Mouse (Mus musculus): Measurements from ENCODE around the gene Nxpe3. TPM values are rescaled to one million over a fixed set of nuclear protein-coding genes. Genes with fewer than 3 reads are reported as not detected.
"Not testable (repeated sequence)": the region's sequence is repeated elsewhere in the genome, so short reads cannot be mapped to it uniquely, and the experiment has no call there.

The Nxpe3 gene
- polyA plus RNA-seq, 1 experiment from 2014 or later = 0.47 TPM

DNA sequence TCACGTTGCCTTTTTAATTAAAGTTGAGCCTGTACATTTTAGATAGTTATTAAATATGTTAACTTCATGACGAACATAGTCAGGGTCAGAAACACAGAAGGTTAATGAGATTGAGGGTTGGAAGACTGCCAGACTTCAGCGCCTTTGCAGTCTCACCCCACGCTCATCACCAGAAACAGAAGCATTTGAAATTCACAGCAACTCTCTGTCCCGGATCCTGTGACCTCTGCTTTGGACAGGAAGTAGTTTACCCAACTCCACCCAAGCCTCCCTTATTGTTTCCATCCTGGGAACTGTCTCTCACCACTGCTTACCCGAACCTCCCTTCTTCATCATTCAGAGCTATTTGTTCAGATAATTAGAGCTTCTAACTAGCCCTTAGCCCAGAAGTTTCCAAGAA lies 19.1 kb downstream of the Nxpe3 start:
- no peak overlapping the region for H3K9ac ChIP-seq (replicated peaks; ENCODE audit: low read depth)
- 43% methylated on average over 6 of the region's 6 CpGs for WGBS
- H3K36me3 ChIP-seq (ENCODE audit: insufficient read depth, low read length) = no peaks in the 10 kb centered on the region
- ATAC-seq (peak; percentile 47; the same call in 1 of the 2 replicates), DNase-seq (ENCODE audit: low spot score) (peak; percentile 39)
- H3K4me2 ChIP-seq (replicated peaks; ENCODE audit: low read depth, low read length) = no peak overlapping the region
- H3K9me3 ChIP-seq (ENCODE audit: low read length) = no peaks in the 10 kb centered on the region
- no peaks in the 10 kb centered on the region for H3K27me3 ChIP-seq (replicated peaks; ENCODE audit: insufficient read depth, low read length)
- TF ChIP-seq CTCF (IDR thresholded peaks at IDR 0.05) (no peak), EP300 (IDR thresholded peaks at IDR 0.05) (no peak)
- H3K27ac ChIP-seq (ENCODE audit: low read length) = no peak overlapping the region
- no peak overlapping the region for H3K4me3 ChIP-seq (ENCODE audit: low read depth, low read length)
- H3K4me1 ChIP-seq (ENCODE audit: insufficient read depth, low read depth, low read length) = no peaks in the 10 kb centered on the region

GRCm38 (mm10) chr16:55863832-55864231 lies 31.3 kb downstream of the Nxpe3 start:
- ATAC-seq = no peak
- Histone ChIP-seq H3K4me3 (ENCODE audit: low read depth, low read length) (no peak overlapping the region), H3K36me3 (ENCODE audit: insufficient read depth, low read length) (no peaks in the 10 kb centered on the region), H3K9ac (replicated peaks; ENCODE audit: low read depth) (no peak overlapping the region), H3K27ac (ENCODE audit: low read length) (no peak overlapping the region), H3K9me3 (ENCODE audit: low read length) (no peaks in the 10 kb centered on the region), H3K4me2 (replicated peaks; ENCODE audit: low read depth, low read length) (no peak overlapping the region), H3K4me1 (ENCODE audit: insufficient read depth, low read depth, low read length) (no peaks in the 10 kb centered on the region), H3K27me3 (replicated peaks; ENCODE audit: insufficient read depth, low read length) (no peaks in the 10 kb centered on the region)
- DNase-seq (ENCODE audit: low spot score) = no peak
- no peak for TF ChIP-seq EP300 (IDR thresholded peaks at IDR 0.05)
- TF ChIP-seq CTCF (IDR thresholded peaks at IDR 0.05) = no peak
- 56% methylated on average over 4 of the region's 4 CpGs for WGBS

- Histone ChIP-seq H3K27me3 (replicated peaks; ENCODE audit: insufficient read depth, low read length) (no peaks in the 10 kb centered on the region), H3K36me3 (ENCODE audit: insufficient read depth, low read length) (no peaks in the 10 kb centered on the region), H3K9me3 (ENCODE audit: low read length) (no peaks in the 10 kb centered on the region), H3K27ac (ENCODE audit: low read length) (no peak overlapping the region), H3K9ac (replicated peaks; ENCODE audit: low read depth) (no peak overlapping the region), H3K4me2 (replicated peaks; ENCODE audit: low read depth, low read length) (no peak overlapping the region), H3K4me1 (ENCODE audit: insufficient read depth, low read depth, low read length) (no peaks in the 10 kb centered on the region), H3K4me3 (ENCODE audit: low read depth, low read length) (no peak overlapping the region)
- WGBS = 21% methylated on average over 7 of the region's 7 CpGs
- ATAC-seq = peak; percentile 23
- DNase-seq (ENCODE audit: low spot score) = peak; percentile 87
- TF ChIP-seq EP300 (IDR thresholded peaks at IDR 0.05) (no peak; the same call in 1 of the 2 replicates), CTCF (IDR thresholded peaks at IDR 0.05) (peak; percentile 100)
Measured at GRCm38 (mm10) chr16:55863149-55863815, 31.8 kb downstream of the Nxpe3 start.

DNA sequence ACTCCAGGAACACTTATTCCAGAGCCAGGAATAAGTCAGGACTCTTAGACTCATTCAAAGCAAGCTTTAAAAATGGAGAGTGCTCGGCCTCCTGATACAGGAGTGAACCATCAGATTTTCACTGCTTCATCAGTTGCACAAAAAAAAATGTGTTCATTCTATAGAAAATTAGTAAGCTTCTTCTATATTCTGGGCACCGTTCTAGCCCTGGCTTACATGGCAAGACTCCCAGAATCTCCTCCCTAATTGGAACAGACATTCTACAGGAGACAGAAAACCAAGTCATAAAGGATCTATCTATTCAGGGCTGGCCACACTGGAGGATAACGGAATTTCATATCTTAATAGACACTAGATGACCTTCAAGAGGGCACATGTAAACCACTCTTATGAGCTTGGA lies 34.0 kb downstream of the Nxpe3 start:
- TF ChIP-seq CTCF (IDR thresholded peaks at IDR 0.05) = no peak
- no peak for TF ChIP-seq EP300 (IDR thresholded peaks at IDR 0.05)
- no peak for DNase-seq (ENCODE audit: low spot score)
- 80% methylated on average over 3 of the region's 3 CpGs for WGBS
- Histone ChIP-seq H3K4me1 (ENCODE audit: insufficient read depth, low read depth, low read length) (no peaks in the 10 kb centered on the region), H3K27me3 (replicated peaks; ENCODE audit: insufficient read depth, low read length) (no peaks in the 10 kb centered on the region), H3K4me2 (replicated peaks; ENCODE audit: low read depth, low read length) (no peak overlapping the region), H3K9me3 (ENCODE audit: low read length) (no peaks in the 10 kb centered on the region), H3K36me3 (ENCODE audit: insufficient read depth, low read length) (no peaks in the 10 kb centered on the region), H3K27ac (ENCODE audit: low read length) (no peak overlapping the region), H3K4me3 (ENCODE audit: low read depth, low read length) (no peak overlapping the region), H3K9ac (replicated peaks; ENCODE audit: low read depth) (no peak overlapping the region)
- ATAC-seq = no peak

DNA sequence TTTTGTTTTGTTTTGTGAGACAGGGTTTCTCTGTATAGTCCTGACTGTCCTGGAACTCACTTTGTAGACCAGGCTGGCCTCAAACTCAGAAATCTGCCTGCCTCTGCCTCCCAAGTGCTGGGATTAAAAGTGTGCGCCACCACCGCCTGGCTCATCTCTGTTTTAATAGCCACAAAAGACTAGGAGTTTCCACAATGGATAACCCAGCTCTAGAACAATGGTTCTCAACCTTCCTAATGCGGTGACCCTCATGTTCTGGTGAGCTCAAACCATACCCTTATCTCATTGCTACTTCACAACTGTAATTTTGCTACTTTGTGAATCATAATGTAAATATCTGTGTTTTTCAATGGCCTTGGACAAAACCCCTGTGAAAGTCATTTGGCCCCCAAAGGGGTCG lies 35.7 kb downstream of the Nxpe3 start:
- H3K4me1 ChIP-seq (ENCODE audit: insufficient read depth, low read depth, low read length); H3K9ac ChIP-seq (replicated peaks; ENCODE audit: low read depth); DNase-seq (ENCODE audit: low spot score); H3K4me3 ChIP-seq (ENCODE audit: low read depth, low read length); H3K36me3 ChIP-seq (ENCODE audit: insufficient read depth, low read length); H3K9me3 ChIP-seq (ENCODE audit: low read length); H3K4me2 ChIP-seq (replicated peaks; ENCODE audit: low read depth, low read length); H3K27ac ChIP-seq (ENCODE audit: low read length); H3K27me3 ChIP-seq (replicated peaks; ENCODE audit: insufficient read depth, low read length); ATAC-seq: not testable (repeated sequence)
- 92% methylated on average over 4 of the region's 4 CpGs for WGBS

DNA sequence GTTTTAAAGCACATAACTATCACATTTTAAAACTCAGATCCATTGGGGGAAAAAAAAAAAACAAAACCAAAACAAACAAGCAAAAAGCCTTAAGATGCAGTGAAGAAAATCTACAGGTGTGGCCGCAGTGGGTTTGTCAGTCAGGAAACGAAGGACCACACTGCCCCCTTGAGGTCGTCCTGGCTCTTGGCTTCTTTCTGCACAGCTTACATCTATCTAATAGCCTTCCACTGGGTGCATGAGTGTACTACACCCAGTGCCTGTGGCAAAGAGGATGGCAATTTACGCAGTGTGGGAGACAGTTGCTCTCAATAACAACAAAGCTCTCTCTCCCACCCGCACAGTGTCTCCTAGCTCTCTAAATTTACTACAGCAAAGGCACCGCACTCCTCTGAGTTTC lies 36.6 kb downstream of the Nxpe3 start:
- H3K9ac ChIP-seq (replicated peaks; ENCODE audit: low read depth) = no peak overlapping the region
- H3K4me2 ChIP-seq (replicated peaks; ENCODE audit: low read depth, low read length) = no peak overlapping the region
- ATAC-seq (peak; percentile 62), DNase-seq (ENCODE audit: low spot score) (peak; percentile 67)
- H3K36me3 ChIP-seq (ENCODE audit: insufficient read depth, low read length) = no peaks in the 10 kb centered on the region
- H3K4me3 ChIP-seq (ENCODE audit: low read depth, low read length) = no peak overlapping the region
- peak; percentile 81 for TF ChIP-seq CTCF (IDR thresholded peaks at IDR 0.05)
- no peak for TF ChIP-seq EP300 (IDR thresholded peaks at IDR 0.05)
- no peaks in the 10 kb centered on the region for H3K9me3 ChIP-seq (ENCODE audit: low read length)
- no peak overlapping the region for H3K27ac ChIP-seq (ENCODE audit: low read length)
- H3K27me3 ChIP-seq (replicated peaks; ENCODE audit: insufficient read depth, low read length) = no peaks in the 10 kb centered on the region
- WGBS = 62% methylated on average over 6 of the region's 6 CpGs
- no peaks in the 10 kb centered on the region for H3K4me1 ChIP-seq (ENCODE audit: insufficient read depth, low read depth, low read length)

All from lung, postnatal 0 days (tissue).